Mouse (Mus musculus) CH12.LX (cell line): ENCODE data around the gene Col1a2.

Experiments
- MXI1 ChIP-seq: IDR thresholded peaks from 2 replicates; pipeline ENCODE4 v1.6.1; 2011; ENCODE audit warnings: mild to moderate bottlenecking, low read depth, low read length, improper control_type of control experiment
- ZNF384 ChIP-seq: IDR thresholded peaks from 2 replicates; pipeline ENCODE4 v1.6.1; 2012; ENCODE audit warnings: low read depth, low read length, improper control_type of control experiment, inconsistent platforms

- no peak for TF ChIP-seq ZNF384
- no peak for TF ChIP-seq MXI1
Observed at GRCm38 (mm10) chr6:4577756-4578155, 73.1 kb downstream of the Col1a2 start.
